Mouse (Mus musculus) stomach, embryonic 14.5 days (tissue): ENCODE results near the gene AC129217.1. TPM values are rescaled to one million over a fixed set of nuclear protein-coding genes. Genes with fewer than 3 reads are reported as not detected.
A peak's percentile ranks its signal among the peaks of the same experiment; 100 is the strongest.

Experiments used
- ATAC-seq: fragments of 200-750 bp; cut with Nextera tagmentation; 2 replicates; pipeline ENCODE4 v1.8.0; 2017; ENCODE audit warnings: low read depth, moderate TSS enrichment; ENCODE audit not compliant: insufficient number of reproducible peaks, insufficient read depth, low FRiP score
- H3K27ac ChIP-seq: fragments of 300-500 bp; sonication (generic); 2 replicates; pipeline ENCODE4 v1.5.1; 2014; ENCODE audit warnings: mild to moderate bottlenecking, low read length, moderate library complexity, mixed read lengths
- H3K27me3 ChIP-seq: fragments of 300-500 bp; sonication (generic); 2 replicates; pipeline ENCODE4 v1.6.1; 2014; ENCODE audit warnings: low read length, control low read depth, mixed read lengths; ENCODE audit not compliant: control insufficient read depth, insufficient read depth
- H3K36me3 ChIP-seq: fragments of 300-500 bp; sonication (generic); 2 replicates; pipeline ENCODE4 v1.6.1; 2014; ENCODE audit warnings: mild to moderate bottlenecking, control low read depth, low read length, moderate library complexity, mixed read lengths; ENCODE audit not compliant: control insufficient read depth, insufficient read depth
- H3K4me1 ChIP-seq: fragments of 300-500 bp; sonication (generic); 2 replicates; pipeline ENCODE4 v1.6.1; 2014; ENCODE audit warnings: low read length, control low read depth, mixed read lengths; ENCODE audit not compliant: control insufficient read depth, insufficient read depth
- H3K4me2 ChIP-seq: fragments of 300-500 bp; sonication (generic); replicated peaks from 2 replicates; pipeline ENCODE4 v1.6.1; 2014; ENCODE audit warnings: low read depth, low read length, control low read depth
- H3K4me3 ChIP-seq: fragments of 300-500 bp; sonication (generic); 2 replicates; pipeline ENCODE4 v1.5.1; 2014; ENCODE audit warnings: low read depth, low read length, control low read depth
- H3K9ac ChIP-seq: fragments of 300-500 bp; sonication (generic); replicated peaks from 2 replicates; pipeline ENCODE4 v1.6.1; 2014; ENCODE audit warnings: low read depth, mild to moderate bottlenecking, control low read depth, low read length, moderate library complexity, mixed read lengths
- H3K9me3 ChIP-seq: fragments of 300-500 bp; sonication (generic); 2 replicates; pipeline ENCODE4 v1.6.1; 2016; ENCODE audit warnings: low read depth, low read length, control low read depth; ENCODE audit not compliant: control insufficient read depth
- WGBS: fragments of 180-500 bp; shearing (Covaris S2); extraction: QIAGEN DNeasy Blood & Tissue Kit; methylation state at CpG from one replicate; pipeline ENCODE4 v1.1.7; 2014; 5-methylcytosine and 5-hydroxymethylcytosine counted together
- polyA plus RNA-seq: library from polyadenylated mRNA; unstranded; fragments of >200 nt; fragmentation: Nextera tagmentation; extraction: Ambion mirVana; gene quantifications from 2 replicates; pipeline ENCODE4 v1.2.1, GENCODE M21; 2014

AC129217.1 gene
- polyA plus RNA-seq, 1 experiment from 2014 or later = not detected

DNA sequence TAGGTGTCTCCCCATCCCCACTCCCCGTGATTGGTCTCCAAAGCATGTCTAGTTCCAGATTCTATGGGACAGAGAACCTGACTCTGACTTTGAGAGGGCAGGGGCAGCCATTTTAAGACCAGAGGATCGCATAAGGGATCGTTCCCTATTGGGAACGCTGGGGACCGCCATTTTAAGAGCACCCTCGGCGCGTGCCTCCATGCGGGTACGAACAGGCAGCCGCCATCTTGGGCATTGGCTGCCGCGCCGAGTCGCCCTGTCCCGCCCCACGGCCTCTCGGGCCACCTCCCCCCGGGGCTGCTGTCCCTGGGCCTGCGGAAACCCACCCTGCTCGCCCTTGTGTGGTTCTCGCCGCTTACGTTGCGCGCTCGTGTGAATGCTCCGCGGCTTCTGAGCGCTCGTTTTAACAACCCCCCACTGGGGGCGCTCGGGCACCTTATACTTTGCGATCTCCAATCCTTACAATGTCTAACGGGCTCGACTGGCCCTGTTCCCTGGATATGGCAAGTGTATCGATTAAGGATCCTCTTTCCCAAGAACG, 7.7 kb downstream of the AC129217.1 start, which contains the start of gene Bscl2:
Gene Bscl2, plus strand, starts transcription at position 217 of the 541 bp plus-strand sequence.
- Histone ChIP-seq H3K9me3 (no peaks in the 10 kb centered on the region), H3K4me2 (peak within 1 kb of the TSS; percentile 82), H3K4me1 (peaks cover 15% of the 10 kb centered on the region), H3K27ac (peak within 1 kb of the TSS; percentile 97), H3K27me3 (no peaks in the 10 kb centered on the region), H3K9ac (peak within 1 kb of the TSS; percentile 60), H3K36me3 (peaks cover 30% of the 10 kb centered on the region), H3K4me3 (peak within 1 kb of the TSS; percentile 54)
- WGBS = under 1% methylated on average over 38 of the region's 38 CpGs
- ATAC-seq = peak; percentile 78

DNA sequence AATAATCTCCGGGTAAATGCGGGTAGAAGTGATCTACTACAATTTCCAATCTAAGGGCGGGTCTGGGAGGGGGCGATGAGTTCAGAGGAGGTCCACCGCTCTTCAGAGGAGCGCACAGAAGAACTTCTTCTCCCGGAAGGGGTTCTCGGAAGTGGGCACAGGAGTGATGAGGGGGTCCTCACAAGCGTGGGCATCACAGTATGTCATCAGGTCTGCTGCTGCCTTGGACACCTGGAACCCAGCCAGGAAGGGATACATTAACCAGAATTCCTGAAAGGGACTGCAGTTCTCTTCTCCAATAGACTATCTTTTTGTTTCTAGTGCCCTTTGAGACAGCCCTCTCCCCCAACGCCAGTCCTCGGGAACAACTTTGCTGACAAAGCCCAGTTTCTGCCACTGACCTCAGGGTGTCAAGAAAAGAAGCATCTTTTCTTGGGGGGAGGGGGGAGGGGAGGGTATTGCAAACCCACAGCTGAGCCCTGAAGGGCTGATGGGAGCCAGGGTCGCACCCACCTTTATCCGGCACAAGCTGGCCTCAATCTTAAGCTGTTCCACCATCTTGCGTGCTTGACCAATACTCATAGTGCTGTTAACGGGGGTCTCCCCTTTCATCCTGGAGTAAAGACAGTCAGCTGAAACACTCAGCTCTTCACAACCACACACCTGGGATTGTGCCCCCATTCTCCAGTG, 8.6 kb downstream of the AC129217.1 start:
- ATAC-seq = no peak
- peaks cover 15% of the 10 kb centered on the region for H3K4me1 ChIP-seq
- H3K9ac ChIP-seq = peak overlapping the region; percentile 60
- no peaks in the 10 kb centered on the region for H3K27me3 ChIP-seq
- H3K27ac ChIP-seq = peak overlapping the region; percentile 97
- peak overlapping the region; percentile 54 for H3K4me3 ChIP-seq
- no peaks in the 10 kb centered on the region for H3K9me3 ChIP-seq
- WGBS = 20% methylated on average over 15 of the region's 15 CpGs
- peak overlapping the region; percentile 82 for H3K4me2 ChIP-seq
- H3K36me3 ChIP-seq = peaks cover 27% of the 10 kb centered on the region

DNA sequence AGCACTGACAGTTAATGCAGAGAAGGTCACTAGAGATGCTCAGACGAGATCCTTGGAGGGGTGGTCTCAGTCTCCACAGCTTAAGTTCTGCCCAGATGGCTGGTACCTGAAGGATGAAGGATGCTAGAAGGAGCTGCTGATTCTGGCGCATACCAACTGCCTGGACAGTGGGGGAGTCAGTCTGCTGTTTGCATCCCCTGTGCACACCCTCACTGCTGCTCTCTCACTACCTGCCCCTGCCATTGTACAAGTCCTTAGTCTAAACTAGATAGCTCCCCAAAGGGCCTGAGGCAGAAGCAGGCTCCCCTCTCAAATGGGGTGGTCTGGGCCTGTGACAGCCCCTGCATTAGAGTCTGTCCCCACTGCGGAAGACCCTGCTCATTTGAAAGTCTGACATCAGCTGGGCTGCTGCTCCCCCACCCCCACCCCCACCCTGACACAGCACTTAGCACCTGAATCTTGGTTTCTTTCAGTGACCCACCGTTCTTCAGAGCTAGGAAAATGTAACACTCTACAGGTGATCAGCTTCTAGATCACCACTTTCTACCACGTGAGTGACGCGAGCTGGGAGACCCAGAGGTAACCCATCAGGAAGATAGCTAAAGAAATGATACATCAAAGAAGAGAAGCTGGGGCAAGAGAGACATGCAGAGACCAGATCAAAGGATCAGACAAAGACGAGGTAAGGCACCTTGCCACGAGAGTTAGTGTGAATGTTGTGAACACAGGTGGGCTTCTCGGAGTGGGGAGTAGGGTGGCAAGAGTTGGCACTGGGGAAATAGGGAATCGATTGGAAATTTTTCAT, 9.7 kb downstream of the AC129217.1 start, which contains the start of gene Gng3:
Gene Gng3, minus strand, starts transcription at position 92 of the 805 bp plus-strand sequence.
- Histone ChIP-seq H3K9me3 (no peaks in the 10 kb centered on the region), H3K9ac (peak within 1 kb of the TSS; percentile 60), H3K36me3 (peaks cover 15% of the 10 kb centered on the region), H3K4me3 (peak within 1 kb of the TSS; percentile 54), H3K27ac (peak within 1 kb of the TSS; percentile 97), H3K27me3 (no peaks in the 10 kb centered on the region), H3K4me2 (peak within 1 kb of the TSS; percentile 83), H3K4me1 (peaks cover 15% of the 10 kb centered on the region)
- WGBS = 56% methylated on average over 11 of the region's 11 CpGs
- no peak for ATAC-seq

DNA sequence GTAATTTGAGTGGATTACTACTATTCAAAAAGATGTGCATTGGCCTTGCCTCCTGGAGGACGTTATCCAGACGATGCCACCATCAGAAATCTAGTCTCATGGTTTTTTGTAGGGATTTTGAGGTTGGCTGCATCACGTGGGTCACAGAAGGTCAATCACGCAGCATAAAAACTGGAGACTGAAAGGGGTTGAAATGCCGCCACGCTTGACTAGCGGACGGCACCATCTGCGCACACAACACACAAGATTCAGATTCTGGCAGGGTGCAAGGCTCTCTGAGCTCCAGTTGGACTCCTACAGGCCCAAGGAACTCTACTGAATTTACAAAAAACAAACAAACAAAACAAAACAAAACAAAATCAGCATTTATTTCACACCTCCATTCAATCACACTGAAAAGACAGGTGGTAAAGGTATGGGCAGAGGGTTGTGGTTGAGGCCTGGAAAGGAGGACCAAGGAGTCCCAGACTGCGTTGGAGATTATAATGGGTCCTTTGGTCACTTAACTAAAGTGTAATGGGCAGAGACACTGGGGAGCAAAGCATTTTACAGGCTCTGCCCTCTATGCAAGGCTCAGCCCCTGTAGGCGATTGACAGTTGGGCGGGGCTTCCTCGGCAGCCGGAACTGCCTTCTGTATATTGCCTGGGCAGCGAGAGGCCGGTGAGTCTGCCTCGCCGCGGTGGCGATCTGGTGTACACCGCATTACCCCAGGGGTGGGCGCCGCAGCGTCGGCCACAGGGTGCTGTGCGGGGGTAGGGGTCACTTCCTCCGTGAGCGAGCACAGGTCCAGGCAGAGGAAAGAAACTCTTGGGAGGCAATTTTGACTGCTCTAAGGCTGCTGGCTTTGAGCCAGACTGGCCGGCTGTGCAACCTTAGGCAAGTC, 10.6 kb downstream of the AC129217.1 start:
- H3K9ac ChIP-seq = peak overlapping the region; percentile 46; the same call in 1 of the 2 replicates
- 24% methylated on average over 29 of the region's 29 CpGs for WGBS
- peak overlapping the region; percentile 38 for H3K4me3 ChIP-seq
- peak; percentile 44 for ATAC-seq
- peaks cover 8% of the 10 kb centered on the region for H3K36me3 ChIP-seq
- H3K9me3 ChIP-seq = no peaks in the 10 kb centered on the region
- peak overlapping the region; percentile 83 for H3K4me2 ChIP-seq
- H3K27me3 ChIP-seq = no peaks in the 10 kb centered on the region
- H3K27ac ChIP-seq = 0 out of 2 replicates have a peak overlapping the region, but pooled peaks have one; percentile 48
- peaks cover 15% of the 10 kb centered on the region for H3K4me1 ChIP-seq

DNA sequence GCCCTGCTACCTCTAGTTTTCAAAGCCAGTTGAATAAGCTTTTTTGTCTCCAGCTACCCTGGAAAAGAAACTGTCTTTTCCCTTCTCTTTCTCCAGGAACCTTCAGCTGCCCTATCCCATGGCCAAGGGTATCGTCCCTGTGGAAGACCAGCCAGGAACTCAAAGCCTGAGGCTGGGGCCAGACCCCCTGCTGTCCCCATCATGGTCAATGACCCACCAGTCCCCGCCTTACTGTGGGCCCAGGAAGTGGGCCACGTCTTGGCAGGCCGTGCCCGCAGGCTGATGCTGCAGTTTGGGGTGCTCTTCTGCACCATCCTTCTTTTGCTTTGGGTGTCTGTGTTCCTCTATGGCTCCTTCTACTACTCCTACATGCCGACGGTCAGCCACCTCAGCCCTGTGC, 11.4 kb downstream of the AC129217.1 start:
- Histone ChIP-seq H3K27me3 (no peaks in the 10 kb centered on the region), H3K27ac (no peak overlapping the region), H3K36me3 (peaks cover 5% of the 10 kb centered on the region), H3K9me3 (no peaks in the 10 kb centered on the region), H3K4me3 (peak overlapping the region; percentile 38; the same call in 1 of the 2 replicates), H3K4me1 (peaks cover 15% of the 10 kb centered on the region), H3K9ac (no peak overlapping the region), H3K4me2 (peak overlapping the region; percentile 83)
- 90% methylated on average over 7 of the region's 7 CpGs for WGBS
- ATAC-seq = no peak

DNA sequence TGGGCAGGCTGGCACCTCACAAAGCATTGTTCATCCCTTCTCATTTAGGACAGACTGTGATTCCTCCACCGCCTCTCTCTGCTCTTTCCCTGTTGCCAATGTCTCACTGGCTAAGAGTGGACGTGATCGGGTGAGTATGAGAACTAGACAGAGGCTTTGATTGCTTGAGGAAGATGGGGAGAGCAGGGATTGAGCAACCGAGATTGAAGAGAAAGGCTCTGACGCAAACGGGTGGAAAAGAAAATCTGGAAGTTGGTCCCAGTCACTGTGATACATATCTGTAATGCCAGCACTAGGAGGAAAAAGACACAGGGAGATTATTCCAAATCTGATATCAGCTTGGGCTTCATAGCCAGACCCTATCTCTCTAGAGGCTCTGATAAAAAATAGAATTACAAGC, 13.4 kb downstream of the AC129217.1 start:
- H3K27me3 ChIP-seq = no peaks in the 10 kb centered on the region
- H3K4me2 ChIP-seq = no peak overlapping the region
- no peak overlapping the region for H3K9ac ChIP-seq
- ATAC-seq = no peak
- H3K27ac ChIP-seq = no peak overlapping the region
- H3K4me3 ChIP-seq = no peak overlapping the region
- H3K36me3 ChIP-seq = peaks cover 12% of the 10 kb centered on the region
- H3K4me1 ChIP-seq = peaks cover 15% of the 10 kb centered on the region
- 90% methylated on average over 6 of the region's 6 CpGs for WGBS
- no peaks in the 10 kb centered on the region for H3K9me3 ChIP-seq

DNA sequence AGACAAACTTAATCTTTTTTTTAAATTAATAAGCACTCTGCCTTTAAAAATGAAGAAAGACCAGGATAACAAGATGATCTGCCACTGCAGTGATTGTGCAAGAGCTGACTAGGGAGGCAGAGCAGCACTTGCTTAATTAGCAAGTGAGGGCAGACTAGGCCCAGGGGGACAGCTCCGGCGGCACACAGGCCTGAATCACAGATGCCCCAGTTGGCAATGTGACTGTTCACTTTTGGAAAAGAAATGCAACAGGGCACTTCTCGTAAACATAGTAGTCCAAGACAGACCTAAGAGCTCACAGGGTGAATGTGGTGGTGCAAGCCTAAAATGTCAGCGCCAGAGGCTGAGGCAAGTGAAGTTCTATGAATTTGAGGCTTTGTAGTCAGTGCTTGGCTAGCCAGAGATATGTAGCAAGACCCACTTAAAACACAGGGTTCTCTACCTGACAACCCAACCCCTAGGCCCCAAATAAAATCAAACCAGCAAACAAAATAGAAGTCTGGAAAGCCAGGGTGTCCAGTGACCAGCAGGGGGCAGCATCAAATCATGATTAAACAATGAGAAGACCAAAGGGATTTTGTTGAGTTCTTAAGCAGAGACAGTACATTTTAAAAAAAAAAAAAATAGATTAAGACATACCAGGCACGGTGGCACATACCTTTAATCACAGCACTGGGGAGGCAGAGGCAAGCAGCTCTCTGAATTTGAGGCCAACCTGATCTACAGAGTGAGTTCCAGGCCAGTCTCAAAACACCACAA, 15.0 kb downstream of the AC129217.1 start:
- WGBS = 63% methylated on average over 5 of the region's 5 CpGs
- no peak overlapping the region for H3K9ac ChIP-seq
- no peak overlapping the region for H3K27ac ChIP-seq
- no peaks in the 10 kb centered on the region for H3K9me3 ChIP-seq
- peaks cover 12% of the 10 kb centered on the region for H3K36me3 ChIP-seq
- H3K4me2 ChIP-seq = no peak overlapping the region
- no peaks in the 10 kb centered on the region for H3K27me3 ChIP-seq
- peaks cover 5% of the 10 kb centered on the region; the same call in 1 of the 2 replicates for H3K4me1 ChIP-seq
- no peak for ATAC-seq
- no peak overlapping the region for H3K4me3 ChIP-seq
